Mouse (Mus musculus): ENCODE measurements around the gene C1qtnf5.
A peak's percentile ranks its signal among the peaks of the same experiment; 100 is the strongest.
"Not testable (repeated sequence)": the region's sequence is repeated elsewhere in the genome, so short reads cannot be mapped to it uniquely, and the experiment has no call there.

C1qtnf5 gene

GRCm38 (mm10) chr9:44106182-44106581 lies 863 bp upstream of the C1qtnf5 start:
- no peak for DNase-seq (ENCODE audit: low spot score)

GRCm38 (mm10) chr9:44106596-44106995 lies 449 bp upstream of the C1qtnf5 start:
- no peak for DNase-seq (ENCODE audit: low spot score)

- peak; percentile 73 for DNase-seq (ENCODE audit: low spot score)
Observed at GRCm38 (mm10) chr9:44107557-44108179, 623 bp downstream of the C1qtnf5 start.

- DNase-seq (ENCODE audit: low spot score): no peak
Observed at GRCm38 (mm10) chr9:44108269-44109055, 1.4 kb downstream of the C1qtnf5 start.

- peak; percentile 63 for DNase-seq (ENCODE audit: low spot score)
Observed at GRCm38 (mm10) chr9:44109360-44110095, 2.5 kb downstream of the C1qtnf5 start.

- DNase-seq (ENCODE audit: low spot score): not testable (repeated sequence)
Observed at GRCm38 (mm10) chr9:44111909-44112308, 4.9 kb downstream of the C1qtnf5 start.

- DNase-seq (ENCODE audit: low spot score): peak; percentile 91
Observed at GRCm38 (mm10) chr9:44113105-44113789, 6.2 kb downstream of the C1qtnf5 start, which contains the start of the genes Gm49380 and Rnf26. Gene Gm49380 (minus strand): TSS chr9:44113500. Gene Rnf26 (minus strand): TSS chr9:44113517.

- DNase-seq (ENCODE audit: low spot score): no peak
Observed at GRCm38 (mm10) chr9:44114453-44114852, 7.4 kb downstream of the C1qtnf5 start.

GRCm38 (mm10) chr9:44115599-44115998 lies 8.6 kb downstream of the C1qtnf5 start:
- DNase-seq (ENCODE audit: low spot score): no peak

GRCm38 (mm10) chr9:44116182-44116581 lies 9.1 kb downstream of the C1qtnf5 start:
- no peak for DNase-seq (ENCODE audit: low spot score)

GRCm38 (mm10) chr9:44119011-44119410 lies 12.0 kb downstream of the C1qtnf5 start:
- no peak for DNase-seq (ENCODE audit: low spot score)

GRCm38 (mm10) chr9:44119948-44120465 lies 13.0 kb downstream of the C1qtnf5 start:
- no peak for DNase-seq (ENCODE audit: low spot score)

- no peak for DNase-seq (ENCODE audit: low spot score)
Observed at GRCm38 (mm10) chr9:44124317-44124716, 17.3 kb downstream of the C1qtnf5 start.

GRCm38 (mm10) chr9:44125026-44125425 lies 18.0 kb downstream of the C1qtnf5 start:
- no peak for DNase-seq (ENCODE audit: low spot score)

- DNase-seq (ENCODE audit: low spot score): peak; percentile 73
Observed at GRCm38 (mm10) chr9:44125546-44126428, 18.7 kb downstream of the C1qtnf5 start.

GRCm38 (mm10) chr9:44126746-44127145 lies 19.7 kb downstream of the C1qtnf5 start:
- no peak for DNase-seq (ENCODE audit: low spot score)

GRCm38 (mm10) chr9:44127351-44127801 lies 20.3 kb downstream of the C1qtnf5 start:
- no peak for DNase-seq (ENCODE audit: low spot score)

- DNase-seq (ENCODE audit: low spot score): no peak
Observed at GRCm38 (mm10) chr9:44129633-44130032, 22.6 kb downstream of the C1qtnf5 start.

- DNase-seq (ENCODE audit: low spot score): peak; percentile 57
Observed at GRCm38 (mm10) chr9:44130034-44130433, 23.0 kb downstream of the C1qtnf5 start.

- DNase-seq (ENCODE audit: low spot score): no peak
Observed at GRCm38 (mm10) chr9:44130581-44131275, 23.7 kb downstream of the C1qtnf5 start.
